Mouse (Mus musculus) forebrain, postnatal 0 days (tissue): ENCODE data around the gene Map9. TPM values are rescaled to one million over a fixed set of nuclear protein-coding genes. Genes with fewer than 3 reads are reported as not detected.
"Not testable (repeated sequence)": the region's sequence is repeated elsewhere in the genome, so short reads cannot be mapped to it uniquely, and the experiment has no call there.

ENCODE experiments used
- ATAC-seq: fragments of 200-750 bp; cut with Nextera tagmentation; 2 replicates; pipeline ENCODE4 v1.8.0; 2017; ENCODE audit warnings: mild to moderate bottlenecking, moderate library complexity
- DNase-seq: peaks from one replicate; pipeline ENCODE4 v3.0.0-alpha.2; 2015
- H3K27ac ChIP-seq: fragments of 300-500 bp; sonication (generic); 2 replicates; pipeline ENCODE4 v1.5.1; 2014; ENCODE audit warnings: low read depth, mild to moderate bottlenecking, antibody characterized with exemption, low read length, moderate library complexity, mixed read lengths
- H3K27me3 ChIP-seq: fragments of 300-500 bp; sonication (generic); 2 replicates; pipeline ENCODE4 v1.6.1; 2014; ENCODE audit warnings: mild to moderate bottlenecking, low read length, mixed read lengths; ENCODE audit not compliant: insufficient read depth
- H3K36me3 ChIP-seq: fragments of 300-500 bp; sonication (generic); 2 replicates; pipeline ENCODE4 v1.6.1; 2014; ENCODE audit warnings: mild to moderate bottlenecking, moderate library complexity; ENCODE audit not compliant: insufficient read depth
- H3K4me1 ChIP-seq: fragments of 300-500 bp; sonication (generic); 2 replicates; pipeline ENCODE4 v1.6.1; 2014; ENCODE audit warnings: antibody characterized with exemption; ENCODE audit not compliant: insufficient read depth
- H3K4me2 ChIP-seq: fragments of 300-500 bp; sonication (generic); 2 replicates; pipeline ENCODE4 v1.6.1; 2014; ENCODE audit warnings: low read depth, mild to moderate bottlenecking, moderate library complexity
- H3K4me3 ChIP-seq: fragments of 300-500 bp; sonication (generic); 2 replicates; pipeline ENCODE4 v1.5.1; 2014; ENCODE audit warnings: low read depth, low read length, mixed read lengths
- H3K9ac ChIP-seq: fragments of 300-500 bp; sonication (generic); 2 replicates; pipeline ENCODE4 v1.6.1; 2014; ENCODE audit warnings: mild to moderate bottlenecking
- H3K9me3 ChIP-seq: fragments of 300-500 bp; sonication (generic); 2 replicates; pipeline ENCODE4 v1.6.1; 2016; ENCODE audit warnings: low read length
- CTCF ChIP-seq: sonication (generic); IDR thresholded peaks from 2 replicates; pipeline ENCODE4 v1.5.1; 2016; ENCODE audit warnings: antibody characterized with exemption, control low read depth, low read depth
- WGBS: fragments of 180-500 bp; shearing (Covaris S2); extraction: QIAGEN DNeasy Blood & Tissue Kit; methylation state at CpG from one replicate; pipeline ENCODE4 v1.1.7; 2014; 5-methylcytosine and 5-hydroxymethylcytosine counted together
- polyA plus RNA-seq: library from polyadenylated mRNA; unstranded; fragments of >200 nt; fragmentation: Nextera tagmentation; extraction: Ambion mirVana; gene quantifications from 2 replicates; pipeline ENCODE4 v1.2.1, GENCODE M21; 2015
- total RNA-seq: library from RNA; depleted of rRNA; stranded (reverse); fragments of >200 nt; gene quantifications from 2 replicates; pipeline ENCODE4 v1.2.3, GENCODE M21; 2014; rRNA removed

Map9 gene
- total RNA-seq, result 89.2 and 104 TPM in 2 replicates
- polyA plus RNA-seq, result 115 and 166 TPM in 2 replicates

GRCm38 (mm10) chr3:82357797-82358524 is at the start of gene Map9:
Map9 (plus strand) TSS chr3:82358044.
- no peaks in the 10 kb centered on the region for H3K4me1 ChIP-seq
- H3K36me3 ChIP-seq, result peaks cover 5% of the 10 kb centered on the region
- no peaks in the 10 kb centered on the region for H3K27me3 ChIP-seq
- TF ChIP-seq CTCF, result no peak; the same call in 1 of the 2 replicates
- peak within 1 kb of the TSS; percentile 75 for H3K9ac ChIP-seq
- peak within 1 kb of the TSS; percentile 88 for H3K4me3 ChIP-seq
- peak within 1 kb of the TSS; percentile 64 for H3K4me2 ChIP-seq
- ATAC-seq, result peak; percentile 100
- H3K27ac ChIP-seq, result peak within 1 kb of the TSS; percentile 82
- peak; percentile 99 for DNase-seq
- no peaks in the 10 kb centered on the region for H3K9me3 ChIP-seq
- under 1% methylated on average over 54 of the region's 54 CpGs for WGBS

- DNase-seq (no peak), ATAC-seq (no peak)
- H3K27ac ChIP-seq, result no peak overlapping the region
- H3K4me2 ChIP-seq, result no peak overlapping the region
- H3K9ac ChIP-seq, result no peak overlapping the region
- no peaks in the 10 kb centered on the region for H3K36me3 ChIP-seq
- 90% methylated on average over 4 of the region's 4 CpGs for WGBS
- H3K4me3 ChIP-seq, result no peak overlapping the region
- TF ChIP-seq CTCF, result no peak
- no peaks in the 10 kb centered on the region for H3K27me3 ChIP-seq
- H3K9me3 ChIP-seq, result no peaks in the 10 kb centered on the region
- H3K4me1 ChIP-seq, result no peaks in the 10 kb centered on the region
Observed at GRCm38 (mm10) chr3:82315728-82316127, 42.1 kb upstream of the Map9 start.

- H3K27me3 ChIP-seq, ATAC-seq, H3K4me2 ChIP-seq, H3K9me3 ChIP-seq, DNase-seq, H3K27ac ChIP-seq, H3K4me3 ChIP-seq, H3K9ac ChIP-seq, H3K4me1 ChIP-seq, H3K36me3 ChIP-seq: not testable (repeated sequence)
- WGBS, result 97% methylated on average over 1 of the region's 1 CpGs
Observed at GRCm38 (mm10) chr3:82326736-82327135, 31.1 kb upstream of the Map9 start.

GRCm38 (mm10) chr3:82332067-82332466 is 25.8 kb upstream of the Map9 start:
- H3K27me3 ChIP-seq, result no peaks in the 10 kb centered on the region
- no peak overlapping the region for H3K4me3 ChIP-seq
- H3K9me3 ChIP-seq, result no peaks in the 10 kb centered on the region
- no peak overlapping the region for H3K9ac ChIP-seq
- H3K4me1 ChIP-seq, result no peaks in the 10 kb centered on the region
- DNase-seq (no peak), ATAC-seq (no peak)
- no peak for TF ChIP-seq CTCF
- no peak overlapping the region for H3K27ac ChIP-seq
- WGBS, result 100% methylated on average over 1 of the region's 1 CpGs
- no peak overlapping the region for H3K4me2 ChIP-seq
- no peaks in the 10 kb centered on the region for H3K36me3 ChIP-seq

- no peak overlapping the region for H3K9ac ChIP-seq
- WGBS, result 81% methylated on average over 4 of the region's 4 CpGs
- no peaks in the 10 kb centered on the region for H3K4me1 ChIP-seq
- H3K4me2 ChIP-seq, result no peak overlapping the region
- no peaks in the 10 kb centered on the region for H3K36me3 ChIP-seq
- no peaks in the 10 kb centered on the region for H3K9me3 ChIP-seq
- H3K27me3 ChIP-seq, result no peaks in the 10 kb centered on the region
- TF ChIP-seq CTCF, result no peak
- DNase-seq (no peak), ATAC-seq (no peak)
- H3K4me3 ChIP-seq, result no peak overlapping the region
- H3K27ac ChIP-seq, result no peak overlapping the region
Observed at GRCm38 (mm10) chr3:82332536-82332935, 25.3 kb upstream of the Map9 start.

- peak overlapping the region; percentile 11; the same call in 1 of the 2 replicates for H3K4me3 ChIP-seq
- 0 out of 2 replicates have a peak overlapping the region, but pooled peaks have one; percentile 15 for H3K9ac ChIP-seq
- H3K27ac ChIP-seq, result no peak overlapping the region
- ATAC-seq (peak; percentile 85), DNase-seq (peak; percentile 91)
- peak overlapping the region; percentile 42 for H3K4me2 ChIP-seq
- no peaks in the 10 kb centered on the region for H3K36me3 ChIP-seq
- H3K27me3 ChIP-seq, result no peaks in the 10 kb centered on the region
- TF ChIP-seq CTCF, result peak; percentile 96
- H3K9me3 ChIP-seq, result no peaks in the 10 kb centered on the region
- H3K4me1 ChIP-seq, result no peaks in the 10 kb centered on the region
- 6% methylated on average over 16 of the region's 16 CpGs for WGBS
Observed at GRCm38 (mm10) chr3:82333128-82333969, 24.5 kb upstream of the Map9 start.

GRCm38 (mm10) chr3:82340111-82340510 is 17.7 kb upstream of the Map9 start:
- Histone ChIP-seq H3K9ac (no peak overlapping the region), H3K27me3 (no peaks in the 10 kb centered on the region), H3K9me3 (no peaks in the 10 kb centered on the region), H3K4me3 (no peak overlapping the region), H3K4me2 (no peak overlapping the region), H3K4me1 (no peaks in the 10 kb centered on the region), H3K27ac (no peak overlapping the region), H3K36me3 (no peaks in the 10 kb centered on the region)
- WGBS, result 79% methylated on average over 10 of the region's 10 CpGs
- DNase-seq (no peak), ATAC-seq (no peak)
- no peak for TF ChIP-seq CTCF
